Mouse (Mus musculus): ENCODE measurements around the gene Rab1a.
"Not testable (repeated sequence)": the region's sequence is repeated elsewhere in the genome, so short reads cannot be mapped to it uniquely, and the experiment has no call there.

Gene Rab1a

DNA sequence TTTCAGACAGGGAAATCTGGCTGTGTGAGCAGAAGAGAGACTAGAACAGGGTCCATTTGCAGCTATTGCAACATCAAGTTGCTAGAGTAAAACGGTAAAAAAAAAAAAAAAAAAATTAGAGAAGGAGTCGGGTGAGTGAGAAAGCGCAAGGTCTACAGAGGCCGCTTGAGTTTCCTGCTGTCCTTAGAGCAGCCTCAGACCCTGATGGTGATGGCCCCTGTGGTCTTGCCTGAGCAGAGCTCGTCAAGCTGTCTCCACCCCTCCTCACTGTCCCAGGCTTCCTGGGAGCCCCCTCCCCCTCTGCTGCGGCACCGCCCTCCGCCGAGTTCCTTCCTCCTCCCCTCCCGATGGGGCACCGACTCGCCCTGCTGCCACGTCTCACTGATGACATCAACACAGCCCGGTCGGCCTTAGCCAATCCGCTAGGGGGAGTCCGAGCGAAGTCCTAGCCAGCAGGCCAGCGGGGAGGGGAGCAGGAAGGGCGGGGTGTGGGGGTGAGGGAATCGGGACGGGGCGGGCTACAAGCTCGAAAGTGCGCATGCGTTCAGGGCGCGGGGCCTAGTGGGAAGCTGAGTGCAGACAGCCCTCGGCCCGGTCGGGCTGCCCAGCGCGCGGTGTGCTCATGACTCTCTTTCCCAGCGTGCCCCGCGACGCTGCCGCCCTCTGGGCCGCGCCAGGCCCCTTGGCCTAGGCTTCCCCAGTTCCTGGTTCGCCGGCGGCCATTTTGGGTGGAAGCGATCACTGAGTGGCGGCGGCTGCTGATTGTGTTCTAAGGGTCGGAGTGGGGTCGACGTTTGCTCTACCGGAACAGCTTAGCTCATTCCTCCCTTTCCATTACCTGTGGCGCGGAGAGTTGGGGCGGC lies at the start of gene Rab1a:
TSS of gene Rab1a (plus strand) at position 720 of the 863 bp plus-strand sequence.
- peak; percentile 100 for DNase-seq (ENCODE audit: low spot score in 2 of 2)

DNA sequence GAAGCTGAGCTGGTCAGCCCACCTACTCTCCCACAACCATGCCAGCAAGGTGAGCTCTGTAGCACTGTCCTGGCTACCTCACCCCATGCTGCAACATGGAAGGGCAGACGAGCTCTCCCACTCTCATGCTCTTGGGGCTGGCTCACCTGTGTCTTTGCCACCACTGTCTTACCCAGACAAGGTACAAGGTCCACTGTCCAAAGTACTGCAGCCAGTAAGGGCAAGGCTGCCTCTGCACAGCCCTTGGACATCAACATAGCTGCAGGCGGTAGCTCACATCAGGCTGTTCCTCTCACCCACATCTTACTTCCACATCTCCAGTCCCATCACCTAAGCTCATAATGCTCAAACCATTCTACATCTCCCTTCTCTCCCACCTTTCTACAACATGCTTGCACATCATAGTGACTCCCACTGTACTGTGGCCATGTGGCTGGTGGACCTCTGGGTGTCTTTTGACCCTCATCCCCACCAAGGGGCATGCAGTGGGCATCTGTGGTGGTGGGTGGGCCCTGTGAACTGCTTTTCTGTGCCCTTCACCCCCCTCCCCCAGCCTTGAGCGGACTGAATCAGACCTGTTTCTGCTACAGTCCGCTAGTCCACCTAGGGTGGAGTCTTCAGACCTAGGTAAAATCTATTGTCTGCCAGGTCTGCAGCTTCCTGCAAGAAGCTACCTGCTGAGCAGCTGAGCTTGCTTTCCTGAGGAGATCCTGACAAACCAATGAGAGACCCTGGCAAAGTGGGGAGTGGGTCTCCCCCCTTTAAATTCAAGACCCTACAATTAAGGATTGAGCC lies 48.9 kb upstream of the Rab1a start:
- DNase-seq (ENCODE audit: low spot score in 2 of 2), result no peak

DNA sequence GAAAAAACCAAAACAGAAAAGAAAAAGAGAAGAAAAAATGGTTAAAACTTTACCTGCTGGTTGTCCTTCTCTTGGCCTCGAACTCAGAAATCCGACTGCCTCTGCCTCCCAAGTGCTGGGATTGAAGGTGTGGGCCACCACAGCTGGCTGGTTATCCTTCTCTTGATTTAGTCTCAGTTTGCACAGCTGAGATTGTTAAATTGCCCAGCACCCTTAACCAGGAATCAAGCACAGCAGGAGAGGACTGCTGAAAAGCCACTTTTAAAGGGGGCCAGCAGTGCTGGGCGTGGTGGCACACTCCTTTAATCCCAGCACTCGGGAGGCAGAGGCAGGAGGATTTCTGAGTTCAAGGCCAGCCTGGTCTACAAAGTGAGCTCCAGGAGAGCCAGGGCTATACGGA lies 47.7 kb upstream of the Rab1a start:
- not testable (repeated sequence) for DNase-seq (ENCODE audit: low spot score in 2 of 2)

DNA sequence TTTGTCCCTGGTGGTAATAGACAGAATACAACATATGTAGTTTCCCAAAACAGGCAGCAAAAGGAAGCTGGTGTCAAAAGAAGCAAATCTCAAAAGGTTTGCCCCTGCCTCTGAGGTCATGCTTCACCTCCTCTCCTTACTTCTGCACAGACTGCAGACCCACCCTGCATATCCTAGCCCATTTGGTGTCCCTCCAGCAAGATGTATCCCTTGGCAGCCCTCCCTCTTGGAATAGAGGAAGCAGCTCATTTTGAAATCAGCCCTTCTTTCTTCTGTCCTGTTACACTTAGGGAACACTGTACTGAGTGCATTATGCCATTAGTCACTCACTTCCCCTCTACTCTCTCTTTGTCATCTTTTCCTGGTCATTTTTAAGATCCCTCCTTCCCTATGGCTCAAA lies 42.4 kb upstream of the Rab1a start:
- DNase-seq (ENCODE audit: low spot score in 2 of 2), result no peak

DNA sequence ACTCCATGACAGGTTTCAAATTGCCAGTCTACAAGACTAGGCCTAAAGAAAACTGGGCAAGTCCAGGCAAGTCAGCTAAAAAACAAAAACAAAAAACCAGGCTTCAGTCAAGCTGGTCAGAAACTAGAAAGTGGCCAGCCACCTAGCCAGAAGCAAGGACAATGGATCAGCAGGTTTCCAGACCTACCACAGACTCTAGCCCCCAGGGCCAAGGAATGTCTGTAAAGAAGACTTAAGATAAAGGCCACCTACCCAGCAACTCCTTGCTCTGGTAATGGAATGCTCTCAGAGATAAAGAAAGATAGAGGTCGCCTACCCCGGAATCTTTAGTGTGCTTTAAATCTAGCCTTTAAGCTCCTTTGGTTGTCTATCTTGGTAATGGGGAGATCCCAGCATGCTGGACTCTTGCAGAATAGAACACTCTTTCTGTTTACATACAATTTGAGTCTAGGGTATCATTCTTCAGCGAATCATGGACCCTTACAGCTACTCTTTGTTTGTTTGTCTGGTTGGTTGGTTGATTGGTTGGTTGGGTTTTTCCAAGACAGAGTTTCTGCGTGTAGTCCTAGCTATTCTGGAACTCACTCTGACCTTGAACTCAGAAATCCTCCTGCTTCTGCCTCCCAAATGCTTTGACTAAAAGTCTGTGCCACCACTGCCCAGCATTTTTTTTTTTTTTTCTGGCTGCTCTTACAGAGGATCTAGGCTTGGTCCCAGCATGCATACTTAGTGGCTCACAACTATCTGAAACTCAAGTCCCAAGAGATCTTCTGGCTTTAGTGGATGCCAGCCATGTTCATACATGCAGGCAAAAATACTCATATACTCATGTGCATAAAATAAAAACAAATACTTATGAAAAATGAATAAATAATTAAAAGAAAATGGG lies 36.0 kb upstream of the Rab1a start:
- DNase-seq (ENCODE audit: low spot score in 2 of 2), result no peak

DNA sequence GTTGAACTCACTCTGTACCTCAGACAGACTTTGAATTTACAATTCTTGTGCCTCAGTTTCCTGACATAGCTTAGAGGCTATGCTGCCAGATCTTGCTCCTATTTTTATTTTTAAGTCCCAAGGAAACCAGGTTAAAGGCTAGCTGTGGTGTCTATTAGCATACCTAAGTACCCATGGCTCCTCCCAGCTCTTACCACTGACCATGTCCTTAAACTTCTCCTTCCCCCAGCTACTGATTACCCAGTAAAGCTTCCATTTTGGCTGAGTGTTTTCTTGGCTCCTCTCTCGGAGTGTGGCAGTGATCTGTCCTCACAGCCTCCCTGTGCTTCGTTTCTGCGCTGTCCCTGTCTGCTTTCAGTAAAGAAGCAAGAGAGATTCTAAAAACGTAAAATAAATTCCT lies 35.2 kb upstream of the Rab1a start:
- no peak for DNase-seq (ENCODE audit: low spot score in 2 of 2)

DNA sequence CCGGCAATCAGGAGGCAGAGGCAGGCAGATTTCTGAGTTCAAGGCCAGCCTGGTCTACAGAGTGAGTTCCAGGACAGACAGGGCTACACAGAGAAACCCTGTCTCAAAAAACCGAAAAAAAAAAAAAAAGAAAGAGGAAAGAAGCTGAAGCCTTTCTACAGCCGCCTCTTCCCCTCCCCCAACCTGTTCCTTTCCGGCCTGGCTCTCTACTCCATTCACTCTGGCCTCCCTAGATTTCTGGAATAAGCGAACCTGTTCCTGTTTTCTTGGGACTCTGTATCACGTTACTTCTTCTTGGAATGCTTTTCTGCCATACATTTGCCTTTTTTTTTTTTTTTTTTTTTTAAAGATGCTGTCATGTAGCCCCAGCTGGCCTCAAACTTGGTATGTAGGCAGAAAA lies 34.8 kb upstream of the Rab1a start:
- DNase-seq (ENCODE audit: low spot score in 2 of 2), result not testable (repeated sequence)

DNA sequence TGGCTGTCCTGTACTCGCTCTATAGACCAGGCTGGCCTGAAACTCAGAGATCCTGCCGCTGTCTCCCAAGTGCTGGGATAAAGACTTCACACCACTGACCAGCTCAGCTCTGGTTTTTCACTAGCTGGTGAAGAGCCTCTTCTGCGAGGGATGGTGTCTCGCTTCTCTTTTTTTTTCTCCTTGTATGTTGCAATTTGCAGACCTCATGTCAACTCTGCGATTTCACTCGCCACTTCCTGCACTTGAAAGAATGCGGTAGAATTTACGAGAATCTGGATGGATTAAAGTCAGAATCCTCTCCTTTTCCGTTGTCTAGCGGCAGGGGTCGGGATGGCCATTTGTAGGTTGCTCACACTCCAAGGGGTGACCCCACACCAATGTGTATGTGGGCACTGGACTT lies 32.3 kb upstream of the Rab1a start:
- DNase-seq (ENCODE audit: low spot score in 2 of 2), result peak in 1 of 2 experiments; percentile 24

DNA sequence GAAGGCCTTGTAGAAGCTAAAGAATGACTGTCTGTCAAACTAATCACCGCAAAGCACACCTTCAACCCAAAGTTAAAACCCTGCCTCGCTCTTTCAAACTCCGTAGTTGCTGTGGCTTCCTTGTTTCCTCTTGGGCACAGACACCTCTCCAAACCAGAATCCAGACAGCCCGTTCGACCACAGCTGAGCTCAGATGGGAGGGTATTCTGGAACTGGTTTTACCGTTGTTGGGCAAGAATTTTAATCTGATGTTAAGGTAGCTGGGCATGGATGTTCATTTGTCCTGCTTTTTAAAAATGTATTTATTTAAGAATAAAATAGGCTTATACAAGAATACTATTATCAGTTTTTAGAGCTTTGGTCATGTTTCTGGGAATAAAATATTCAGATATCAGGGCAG lies 14.0 kb upstream of the Rab1a start:
- DNase-seq (ENCODE audit: low spot score in 2 of 2), result no peak

DNA sequence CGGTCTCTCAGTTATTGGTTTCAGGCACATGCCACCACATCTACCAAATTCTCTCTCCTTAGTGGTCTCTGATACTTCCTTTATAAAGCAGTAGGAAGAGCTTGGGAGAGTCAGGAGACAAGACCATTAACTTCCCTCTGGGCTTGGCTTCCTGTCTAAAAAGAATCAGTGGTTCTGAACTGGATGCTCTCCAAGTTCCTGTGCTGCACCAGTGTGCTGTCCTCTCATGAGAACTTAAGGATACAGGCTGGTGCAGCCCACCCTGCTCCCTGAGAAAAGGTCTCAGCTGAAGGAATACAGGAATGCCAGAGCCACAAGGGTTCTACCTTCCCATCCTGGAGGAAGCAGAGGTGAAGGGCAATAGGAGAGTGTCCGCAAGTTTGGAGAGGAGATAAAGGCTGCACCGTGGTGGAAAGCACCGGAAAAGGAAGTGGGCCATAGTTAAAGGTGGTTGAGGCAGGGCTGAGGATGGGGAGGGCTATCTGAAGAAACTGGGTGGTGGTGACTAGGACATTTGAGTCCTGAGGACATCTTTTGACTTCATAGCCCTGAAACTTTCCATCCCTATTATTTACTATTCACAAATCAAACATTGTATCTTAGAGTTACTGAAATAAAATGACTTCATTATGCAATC lies 8.0 kb upstream of the Rab1a start:
- DNase-seq (ENCODE audit: low spot score in 2 of 2), result no peak

DNA sequence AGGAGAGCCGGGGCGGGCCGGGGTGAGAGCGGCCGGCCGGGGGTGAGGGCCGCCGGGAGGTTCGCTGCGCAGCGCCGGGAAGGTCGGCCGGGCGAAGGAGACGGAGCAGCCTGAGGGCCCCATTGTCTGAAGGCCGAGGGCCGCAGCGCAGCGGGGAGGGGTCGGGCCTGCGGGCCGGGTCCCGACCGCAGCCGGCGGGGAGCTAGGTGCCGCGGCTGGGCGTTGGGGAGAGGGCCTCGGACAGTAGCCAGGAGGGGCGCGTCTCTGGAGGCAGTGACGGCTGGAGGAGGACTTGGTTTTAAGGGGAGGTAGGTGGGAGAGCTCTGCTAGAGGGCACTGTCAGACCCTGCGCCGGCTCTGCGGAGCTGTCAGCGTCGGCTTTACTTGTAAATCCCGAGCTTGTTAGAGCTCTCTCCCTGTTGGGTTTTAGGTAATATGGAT lies 449 bp downstream of the Rab1a start:
- peak; percentile 16 to 24 for DNase-seq (ENCODE audit: low spot score in 2 of 2)

DNA sequence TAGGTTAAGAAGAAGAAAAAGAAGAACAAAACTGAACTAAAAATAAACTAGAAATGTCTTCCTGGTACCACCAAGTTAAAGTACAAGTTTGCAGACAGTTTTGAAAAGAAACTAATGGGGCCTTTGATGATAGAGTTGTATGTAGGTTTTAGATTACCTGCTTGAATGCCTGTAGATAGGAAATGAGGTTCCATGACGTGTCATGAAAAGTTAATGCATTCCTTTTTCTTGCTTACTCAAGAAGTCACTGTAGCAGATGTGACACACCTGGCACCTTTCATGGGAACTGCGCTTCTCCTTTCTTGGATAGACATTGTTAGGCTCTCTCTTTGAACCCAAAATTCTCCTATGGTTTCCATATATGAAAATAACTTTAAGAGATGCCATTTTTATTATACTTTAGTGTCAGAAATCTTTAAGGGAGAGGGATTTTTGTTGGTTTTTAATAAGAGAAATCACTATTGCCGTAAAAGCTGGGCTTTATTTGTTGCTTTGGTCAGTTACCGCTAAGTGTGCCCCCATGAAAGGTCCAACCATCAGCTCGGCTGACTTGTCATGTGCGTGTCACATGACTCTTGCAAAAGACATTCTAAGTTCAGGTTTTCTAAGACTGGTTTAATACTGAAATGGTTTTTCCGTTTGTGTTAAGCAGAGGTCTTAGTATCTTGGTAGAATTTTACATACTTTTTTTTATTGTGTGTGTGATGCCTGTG lies 1.2 kb downstream of the Rab1a start:
- DNase-seq (ENCODE audit: low spot score in 2 of 2), result peak in 1 of 2 experiments; percentile 22

DNA sequence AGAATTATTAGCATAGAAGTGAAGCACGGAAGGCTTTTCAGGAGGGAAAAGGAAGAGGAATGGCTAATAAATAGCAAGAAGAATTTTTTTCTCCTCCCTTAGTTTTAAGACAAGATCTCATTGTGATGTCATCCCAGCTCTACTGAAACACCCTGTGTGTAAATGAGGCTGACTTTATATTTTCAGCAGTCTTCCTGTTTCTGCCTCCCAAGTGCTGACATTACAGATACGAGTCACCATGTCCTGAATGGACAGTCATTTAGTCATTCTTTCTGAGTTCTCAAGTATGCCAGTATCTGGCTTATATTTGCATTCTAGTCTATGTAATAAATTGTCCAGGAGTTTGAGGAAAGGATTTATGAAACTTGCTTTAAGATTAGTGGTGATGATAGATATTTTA lies 3.1 kb downstream of the Rab1a start:
- DNase-seq (ENCODE audit: low spot score in 2 of 2), result no peak

DNA sequence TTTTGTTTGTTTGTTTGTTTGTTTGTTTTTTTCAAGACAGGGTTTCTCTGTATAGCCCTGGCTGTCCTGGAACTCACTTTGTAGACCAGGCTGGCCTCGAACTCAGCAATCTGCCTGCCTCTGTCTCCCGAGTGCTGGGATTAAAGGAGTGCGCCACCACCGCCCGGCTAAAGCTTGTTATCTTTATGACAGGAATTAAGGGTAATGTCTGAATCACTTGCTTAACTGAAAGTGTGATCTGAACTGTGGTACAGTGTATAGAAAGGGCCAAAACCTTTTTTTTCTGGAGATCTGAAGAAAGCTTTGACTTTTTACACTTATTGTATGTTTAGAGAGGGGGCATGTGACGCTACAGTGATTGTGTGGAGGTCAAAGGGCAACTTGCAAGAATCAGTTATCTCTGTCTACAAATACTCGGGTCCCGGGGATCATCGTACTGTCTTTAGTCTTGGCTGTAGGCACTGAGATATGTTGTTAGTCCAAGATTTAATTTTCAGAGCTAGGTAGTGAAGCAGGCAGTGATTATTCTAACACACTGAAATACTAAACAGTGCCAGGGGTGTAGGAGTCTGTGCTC lies 3.7 kb downstream of the Rab1a start:
- DNase-seq (ENCODE audit: low spot score in 2 of 2), result no peak

DNA sequence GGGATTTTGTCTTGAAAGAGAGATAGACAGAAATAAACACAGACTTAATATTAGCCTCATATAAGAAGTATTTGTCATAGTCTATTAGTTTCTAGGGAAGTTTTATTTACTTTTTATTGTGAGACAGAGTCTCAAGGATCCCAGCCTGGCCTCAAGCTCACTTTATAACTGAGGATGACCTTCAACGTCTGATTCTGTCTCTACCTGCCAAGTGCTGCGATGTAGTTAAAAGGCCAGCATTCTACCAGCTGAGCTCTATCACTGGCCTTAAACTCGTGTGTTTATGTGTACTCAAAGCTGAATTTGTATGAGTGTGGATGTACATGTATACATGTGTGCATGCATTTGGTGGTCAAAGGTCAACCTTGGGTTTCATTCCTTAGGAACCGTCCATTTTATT lies 4.3 kb downstream of the Rab1a start:
- DNase-seq (ENCODE audit: low spot score in 2 of 2), result no peak

DNA sequence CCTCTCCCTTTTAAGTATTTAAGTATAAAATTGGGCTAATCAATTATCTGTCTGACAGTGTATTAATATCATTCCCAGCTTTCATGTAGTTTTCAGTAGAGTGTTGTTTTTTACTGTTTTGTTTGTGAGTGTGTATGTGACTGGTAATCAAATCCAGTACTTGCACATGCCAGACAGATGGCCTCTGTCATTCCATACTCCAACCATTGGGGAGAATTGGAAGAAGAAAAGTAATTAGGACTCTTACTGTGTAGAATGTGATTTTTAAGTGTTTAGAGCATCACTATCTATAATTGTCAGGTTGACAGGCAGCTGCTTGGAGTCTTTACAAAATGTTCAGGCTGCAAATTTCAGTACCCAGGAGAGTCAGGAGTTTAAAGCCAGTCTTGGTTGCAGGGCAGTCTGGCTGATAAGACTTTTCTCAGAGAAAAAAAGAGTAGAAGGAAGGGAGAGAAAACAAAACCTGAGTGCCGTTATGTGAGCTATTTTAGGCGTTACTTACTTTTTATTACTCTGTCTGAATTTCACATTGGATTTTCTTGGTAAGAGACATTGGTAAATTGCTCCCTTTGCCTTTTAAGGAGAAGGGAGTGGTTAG lies 5.5 kb downstream of the Rab1a start:
- DNase-seq (ENCODE audit: low spot score in 2 of 2), result no peak

DNA sequence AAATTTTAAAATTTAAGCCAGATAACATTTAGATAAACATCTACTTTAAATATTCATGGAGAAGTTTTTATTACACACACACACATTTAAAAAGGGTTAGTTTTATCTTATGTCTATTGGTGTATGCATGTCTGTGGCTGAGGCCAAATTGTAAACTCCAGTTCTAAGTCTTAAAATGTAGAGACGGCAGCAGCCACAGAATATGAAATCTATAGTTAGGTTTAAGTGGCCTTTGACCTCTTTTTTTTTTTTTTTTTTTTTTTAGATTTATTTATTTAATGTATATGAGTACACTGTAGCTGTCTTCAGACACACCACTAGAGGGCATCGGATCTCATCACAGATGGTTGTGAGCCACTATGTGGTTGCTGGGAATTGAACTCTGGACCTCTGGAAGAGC lies 6.4 kb downstream of the Rab1a start:
- DNase-seq (ENCODE audit: low spot score in 2 of 2), result no peak

DNA sequence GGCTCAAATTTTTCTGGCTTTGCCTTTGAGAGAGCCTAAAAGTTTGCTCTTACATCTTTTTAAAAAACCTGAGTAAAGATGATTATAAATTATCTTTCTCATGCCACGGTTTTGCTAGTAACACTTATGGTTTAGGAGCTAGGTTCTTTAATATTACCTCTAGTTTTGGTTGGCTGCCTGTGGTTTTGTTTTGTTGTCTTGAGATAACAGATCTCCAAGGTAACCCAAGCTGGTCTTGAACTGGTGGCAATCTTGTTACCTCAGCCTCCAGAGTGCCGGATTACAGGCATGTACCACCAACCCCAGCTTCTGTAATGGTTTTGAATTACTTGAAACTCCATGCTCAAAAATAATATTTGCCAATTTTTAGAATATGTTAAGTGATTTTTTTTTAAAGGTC lies 10.6 kb downstream of the Rab1a start:
- no peak for DNase-seq (ENCODE audit: low spot score in 2 of 2)

DNA sequence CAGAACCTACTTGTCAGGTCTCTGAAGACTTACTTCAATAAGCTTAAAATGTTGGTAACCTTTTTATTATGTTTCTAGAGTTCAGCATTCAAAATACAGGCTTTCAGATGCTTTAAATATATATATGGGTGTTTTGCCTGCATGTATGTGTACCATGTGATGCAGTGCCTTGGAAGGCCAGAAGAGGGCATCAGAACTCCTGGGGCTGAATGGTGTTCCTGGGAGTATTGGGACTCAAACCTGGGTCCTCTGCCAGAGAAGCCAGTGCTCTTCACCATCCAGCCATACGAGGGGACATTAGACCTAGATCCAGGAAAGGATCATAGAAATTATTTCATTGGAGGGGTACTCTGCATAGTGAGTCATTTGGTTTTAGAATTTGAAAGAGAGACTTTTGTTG lies 13.5 kb downstream of the Rab1a start:
- no peak for DNase-seq (ENCODE audit: low spot score in 2 of 2)

DNA sequence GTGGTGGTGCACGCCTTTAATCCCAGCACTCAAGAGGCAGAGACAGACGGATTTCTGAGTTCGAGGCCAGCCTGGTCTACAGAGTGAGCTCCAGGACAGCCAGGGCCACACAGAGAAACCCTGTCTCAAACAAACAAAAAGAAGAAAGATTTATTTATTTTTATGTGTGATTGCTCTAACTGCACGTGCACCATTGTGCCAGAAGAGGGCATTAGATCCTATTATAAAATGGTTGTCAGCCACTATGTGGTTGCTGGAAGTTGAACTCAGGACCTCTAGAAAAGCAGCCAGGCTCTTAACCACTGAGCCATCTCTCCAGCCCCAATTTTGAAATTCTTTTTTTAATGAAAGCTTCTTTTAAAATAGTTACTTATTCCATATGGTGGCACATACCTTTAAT lies 15.2 kb downstream of the Rab1a start:
- DNase-seq (ENCODE audit: low spot score in 2 of 2), result no peak

Data from spleen, postnatal 36 days (tissue).